Mouse (Mus musculus) left cerebral cortex, adult 2 months (tissue): ENCODE data around the gene Castor1. TPM values are rescaled to one million over a fixed set of nuclear protein-coding genes. Genes with fewer than 3 reads are reported as not detected.

Source experiments
- DNase-seq, 2 experiments: peaks; one replicate each; pipeline ENCODE4 v3.0.0; 2021 to 2022; ENCODE audit warnings: low spot score in 2 of 2, mixed read lengths in 1 of 2; ENCODE audit errors: extremely low spot score in 1 of 2
- H3K27ac ChIP-seq: fragments of 200-600 bp; 2 replicates; pipeline ENCODE4 v1.8.1; 2022
- H3K4me3 ChIP-seq: fragments of 200-600 bp; 2 replicates; pipeline ENCODE4 v1.8.1; 2022
- CTCF ChIP-seq: fragments of 200-600 bp; IDR thresholded peaks from 2 replicates; pipeline ENCODE4 v1.8.1; 2022; ENCODE audit warnings: antibody characterized with exemption, mild to moderate bottlenecking, moderate library complexity
- intact Hi-C: fragments of 180-260 bp; cut with DNase I; formaldehyde crosslinking; loops from one replicate; pipeline ENCODE4 v1.15.1; 2025
- total RNA-seq, 2 experiments: library from RNA; stranded (reverse); gene quantifications; 2 replicates each; pipeline ENCODE4 v1.2.3; 2021

Gene Castor1
- total RNA-seq, 2 experiments from 2014 or later, result 3.9 to 4.2 TPM

DNA sequence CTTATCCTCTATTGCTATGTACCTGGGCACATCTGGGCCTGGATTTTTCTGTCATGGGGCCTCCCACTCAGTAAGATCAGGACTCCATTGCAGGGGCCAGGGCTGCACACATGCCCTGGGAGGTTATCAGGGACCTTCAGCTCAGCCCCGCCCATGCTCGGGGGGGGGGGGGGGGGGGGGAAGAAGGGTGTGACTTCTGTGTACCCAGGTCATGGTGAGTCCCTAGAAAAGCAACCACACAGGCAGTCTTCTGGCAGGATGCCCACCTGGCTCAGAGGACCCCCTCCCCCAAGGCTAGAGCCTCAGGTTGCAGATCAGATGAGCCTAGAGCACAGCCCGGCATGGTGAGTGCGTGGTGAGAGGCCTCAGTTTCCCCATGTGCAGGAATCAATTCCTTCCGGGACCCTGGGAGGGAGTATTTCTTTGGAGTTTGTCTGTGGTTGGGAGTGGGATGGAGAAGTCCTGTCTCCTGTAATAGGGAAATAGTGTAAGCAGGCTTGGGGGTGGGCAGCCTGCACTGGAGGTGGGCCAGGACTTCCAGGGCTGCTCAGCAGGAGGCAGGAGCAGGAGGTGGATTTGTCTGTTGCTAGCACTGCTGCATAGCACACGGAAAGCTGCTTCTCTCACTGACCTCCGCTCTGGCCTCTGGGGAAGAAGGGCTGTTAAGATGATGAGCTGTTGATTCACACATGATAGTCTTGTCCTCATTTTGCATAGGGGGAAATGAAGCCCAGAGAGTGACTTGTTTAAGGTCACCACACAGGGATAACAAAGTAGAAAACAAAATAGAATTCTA is 5.6 kb downstream of the Castor1 start:
- TF ChIP-seq CTCF, result no peak
- no peak overlapping the region for H3K27ac ChIP-seq
- intact Hi-C loops, result no loop called here
- H3K4me3 ChIP-seq, result no peak overlapping the region
- DNase-seq, result no peak

DNA sequence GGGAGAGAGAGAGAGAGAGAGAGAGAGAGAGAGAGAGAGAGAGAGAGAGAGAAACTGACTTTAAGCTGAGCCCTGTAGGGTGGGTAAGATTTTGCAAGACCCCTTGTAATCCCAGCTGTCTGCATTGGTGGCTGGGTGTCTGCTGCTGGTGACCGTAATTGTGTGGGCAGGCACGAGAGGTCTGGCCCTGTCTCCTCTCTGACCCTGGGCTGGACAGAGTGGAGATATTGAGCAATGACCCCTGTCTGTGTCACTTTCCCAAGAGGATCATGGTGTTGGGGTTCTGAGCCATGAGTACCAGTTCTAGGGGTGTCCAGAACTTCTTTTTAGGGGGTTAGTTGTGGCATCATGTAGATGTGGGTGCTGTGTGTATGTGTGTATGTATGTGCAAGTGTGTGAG is 6.2 kb downstream of the Castor1 start:
- TF ChIP-seq CTCF, result no peak
- Histone ChIP-seq H3K4me3 (no peak overlapping the region), H3K27ac (no peak overlapping the region)
- intact Hi-C loops, result no loop called here
- no peak for DNase-seq

GRCm38 (mm10) chr11:4226569-4227325 is 8.7 kb downstream of the Castor1 start:
- DNase-seq, result no peak
- no peak for TF ChIP-seq CTCF
- Histone ChIP-seq H3K4me3 (no peak overlapping the region), H3K27ac (no peak overlapping the region)
- intact Hi-C loops, result no loop called here

GRCm38 (mm10) chr11:4228463-4228862 is 10.4 kb downstream of the Castor1 start:
- intact Hi-C loops, result no loop called here
- DNase-seq, result no peak
- Histone ChIP-seq H3K27ac (no peak overlapping the region), H3K4me3 (no peak overlapping the region)
- no peak for TF ChIP-seq CTCF

DNA sequence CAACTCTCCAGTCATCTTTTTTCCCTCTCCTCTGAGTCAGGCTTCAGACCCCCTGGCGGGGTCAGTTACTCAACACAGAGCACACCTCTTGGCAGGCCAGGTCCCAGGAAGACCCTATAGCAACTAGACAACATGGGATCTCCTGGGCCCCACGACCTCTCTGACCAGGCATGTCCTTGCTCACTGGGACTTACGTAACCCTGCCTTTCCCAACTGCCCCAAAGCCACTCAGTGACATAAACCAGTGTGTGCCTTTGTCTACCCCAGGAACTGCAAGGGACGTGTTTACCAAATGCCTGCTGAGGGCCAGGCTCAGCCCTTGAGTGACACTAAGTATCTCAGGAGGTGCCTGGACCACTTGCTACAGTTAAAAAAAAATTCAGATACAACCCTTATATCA is 11.8 kb downstream of the Castor1 start:
- intact Hi-C loops, result no loop called here
- no peak for DNase-seq
- Histone ChIP-seq H3K27ac (no peak overlapping the region), H3K4me3 (no peak overlapping the region)
- no peak for TF ChIP-seq CTCF

DNA sequence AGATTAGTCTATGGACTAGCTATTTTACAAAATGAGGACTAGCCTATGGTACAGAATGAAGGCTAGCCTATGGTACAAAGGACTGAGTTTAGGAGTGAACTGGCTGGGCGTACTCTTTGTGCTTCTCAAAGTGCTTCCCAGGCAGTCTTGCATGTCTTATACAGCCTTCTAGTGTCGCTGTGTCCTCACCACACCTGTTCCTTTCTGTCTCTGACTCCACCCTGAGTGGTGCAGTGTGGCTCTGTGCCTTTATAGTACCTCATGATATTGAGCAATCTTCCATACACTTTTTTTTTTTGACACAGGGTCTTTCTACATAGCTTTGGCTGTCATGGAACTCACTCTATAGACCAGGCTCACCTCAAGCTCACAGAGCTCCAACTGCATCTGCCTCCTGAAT is 13.4 kb downstream of the Castor1 start:
- H3K4me3 ChIP-seq, result no peak overlapping the region
- no peak overlapping the region for H3K27ac ChIP-seq
- intact Hi-C loops, result no loop called here
- DNase-seq, result no peak
- TF ChIP-seq CTCF, result no peak

DNA sequence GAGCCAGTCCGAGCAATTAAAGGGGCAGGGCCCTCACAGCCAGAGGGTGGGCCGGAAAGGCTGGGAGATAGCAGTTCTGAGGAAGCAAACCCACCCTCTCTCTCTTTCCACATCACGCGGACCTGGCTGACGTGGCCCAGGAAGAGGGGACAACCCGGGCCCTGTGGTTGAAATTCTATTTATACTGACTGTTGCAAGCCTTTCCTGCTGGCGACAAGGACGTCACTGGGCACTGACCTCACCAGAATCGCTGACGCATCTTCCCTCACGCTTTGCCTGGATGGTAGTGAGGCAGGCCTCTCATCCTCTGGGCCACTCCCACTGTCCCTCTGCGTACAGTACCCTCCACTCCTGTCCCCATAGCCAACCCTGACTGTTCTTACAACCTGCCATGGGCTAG is 14.6 kb downstream of the Castor1 start:
- Histone ChIP-seq H3K27ac (no peak overlapping the region), H3K4me3 (no peak overlapping the region)
- intact Hi-C loops, result no loop called here
- no peak for DNase-seq
- TF ChIP-seq CTCF, result no peak

GRCm38 (mm10) chr11:4235052-4235655 is 17.1 kb downstream of the Castor1 start:
- intact Hi-C loops, result no loop called here
- TF ChIP-seq CTCF, result no peak

GRCm38 (mm10) chr11:4235665-4236545 is 17.9 kb downstream of the Castor1 start, which contains the start of gene Osm:
TSS of gene Osm (plus strand) at chr11:4236420.
- TF ChIP-seq CTCF, result no peak
- no peak for DNase-seq
- intact Hi-C loops, result no loop called here
- H3K27ac ChIP-seq, result no peak within 1 kb of the TSS
- H3K4me3 ChIP-seq, result no peak within 1 kb of the TSS

More at GRCm38 (mm10) chr11:4235052-4235655, 17.1 kb downstream of the Castor1 start:
- no peak overlapping the region for H3K4me3 ChIP-seq
- no peak for DNase-seq
- H3K27ac ChIP-seq, result no peak overlapping the region

- TF ChIP-seq CTCF, result no peak
- Histone ChIP-seq H3K27ac (no peak overlapping the region), H3K4me3 (no peak overlapping the region)
- no peak for DNase-seq
- intact Hi-C loops, result no loop called here
Observed at GRCm38 (mm10) chr11:4236546-4237067, 18.6 kb downstream of the Castor1 start.

DNA sequence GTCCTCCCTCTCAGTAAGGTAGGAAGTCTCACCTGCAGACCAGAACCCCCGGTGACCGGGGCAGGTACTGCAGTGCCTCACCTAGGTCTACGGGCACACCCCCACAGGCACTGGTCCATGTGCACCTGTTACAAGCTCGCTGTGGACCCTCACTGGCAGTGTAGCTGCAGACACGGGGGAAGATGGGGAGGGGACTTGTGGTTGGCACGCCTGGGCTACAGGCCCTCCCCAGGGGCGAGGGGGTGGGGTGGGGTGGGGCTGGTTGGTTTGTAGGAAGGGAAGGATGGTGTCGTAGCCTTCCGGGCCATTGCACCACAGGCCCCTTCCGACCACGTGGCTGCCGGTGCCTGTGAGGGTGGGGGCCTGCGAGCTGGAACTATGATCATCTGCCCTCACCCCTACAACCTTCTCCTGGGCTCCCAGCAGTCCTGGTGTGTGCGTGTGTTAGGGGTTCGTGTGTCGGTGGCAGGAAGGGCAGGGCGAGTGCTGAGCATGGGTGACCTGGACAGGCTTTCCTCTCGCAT is 19.4 kb downstream of the Castor1 start:
- intact Hi-C loops, result no loop called here
- no peak for DNase-seq
- TF ChIP-seq CTCF, result no peak
- no peak overlapping the region for H3K27ac ChIP-seq
- H3K4me3 ChIP-seq, result no peak overlapping the region
